Mouse (Mus musculus) adrenal gland (tissue): Measurements from ENCODE around the gene Ahdc1.

Experiments
- intact Hi-C: fragments of 180-260 bp; cut with DNase I; formaldehyde crosslinking; loops from one replicate; pipeline ENCODE4 v1.15.1; 2025
- long read RNA-seq, 2 experiments: library from polyadenylated mRNA; unstranded; transcript quantifications; one replicate each; pipeline ENCODE4 v2.0.0; 2020; ENCODE audit warnings: borderline replicate concordance in 1 of 2; ENCODE audit not compliant: insufficient replicate concordance in 1 of 2

The Ahdc1 gene
- long read RNA-seq, experiment 1, partial matches to known transcripts: 1 of 2 reads
- long read RNA-seq, experiment 1, other reads (novel, unspliced or antisense): 1 of 2 reads
- long read RNA-seq, experiment 2, partial matches to known transcripts: 1 of 5 reads
- long read RNA-seq, experiment 2, other reads (novel, unspliced or antisense): 4 of 5 reads

DNA sequence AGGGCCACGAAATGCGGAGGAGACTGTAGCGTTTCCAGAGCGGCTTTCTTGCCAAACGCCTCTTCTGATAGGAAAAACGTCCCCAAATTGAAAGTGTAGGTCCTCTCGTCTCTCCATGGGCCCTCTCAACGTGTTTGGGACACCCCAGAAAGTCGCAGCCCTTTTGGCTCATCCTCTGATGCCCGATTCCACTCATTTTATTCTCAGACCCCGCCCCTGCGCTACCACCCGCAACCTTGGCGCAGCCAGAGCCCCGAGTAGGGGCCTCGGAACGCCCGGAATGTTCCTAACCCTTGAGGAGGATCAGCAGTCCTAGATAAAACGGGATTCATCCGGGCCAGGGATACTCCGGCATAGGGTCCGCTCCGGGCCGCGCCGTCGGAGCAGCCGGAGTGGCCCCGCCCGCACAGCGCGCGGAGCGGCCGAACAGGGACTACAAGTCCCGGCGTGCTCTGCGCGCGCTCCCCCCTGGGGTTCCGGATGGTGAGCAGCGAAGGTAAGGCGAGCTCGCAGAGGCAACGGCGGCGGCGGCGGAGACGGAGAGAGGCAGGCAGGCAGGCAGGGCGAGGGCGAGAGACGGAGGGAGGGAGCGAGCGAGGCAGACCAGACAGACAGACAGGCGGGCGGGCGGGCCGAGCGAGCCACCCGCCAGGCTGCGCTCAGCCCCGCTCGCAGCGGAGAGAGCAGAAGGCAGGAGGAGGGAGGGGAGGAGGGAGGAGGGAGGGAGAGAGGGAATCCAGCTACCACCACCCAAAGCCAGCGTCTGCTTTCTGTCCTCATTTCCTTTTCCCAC is at the start of gene Ahdc1:
Gene Ahdc1 (plus strand): TSS at position 233 of the 793 bp plus-strand sequence.
- intact Hi-C loops: no loop called here

- intact Hi-C loops: no loop called here
These were observed 49.2 kb upstream of the Ahdc1 start for GRCm38 (mm10) chr4:132961866-132962265.

DNA sequence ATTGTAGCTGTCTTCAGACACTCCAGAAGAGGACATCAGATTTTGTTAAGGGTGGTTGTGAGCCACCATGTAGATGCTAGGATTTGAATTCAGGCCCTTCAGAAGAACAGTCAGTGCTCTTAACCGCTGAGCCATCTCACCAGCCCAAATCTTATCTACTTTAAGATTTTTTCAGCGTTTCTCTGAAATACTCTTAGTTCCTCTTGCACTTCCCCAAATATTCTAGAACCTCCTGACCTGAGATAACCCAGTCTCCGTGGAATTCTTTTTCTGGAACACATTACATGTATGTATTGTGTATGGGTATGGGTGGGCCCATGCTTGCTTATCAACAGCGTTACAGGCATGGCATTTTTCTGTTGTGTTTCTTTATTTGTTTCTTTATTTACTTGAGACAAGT is 48.4 kb upstream of the Ahdc1 start:
- intact Hi-C loops: no loop called here

DNA sequence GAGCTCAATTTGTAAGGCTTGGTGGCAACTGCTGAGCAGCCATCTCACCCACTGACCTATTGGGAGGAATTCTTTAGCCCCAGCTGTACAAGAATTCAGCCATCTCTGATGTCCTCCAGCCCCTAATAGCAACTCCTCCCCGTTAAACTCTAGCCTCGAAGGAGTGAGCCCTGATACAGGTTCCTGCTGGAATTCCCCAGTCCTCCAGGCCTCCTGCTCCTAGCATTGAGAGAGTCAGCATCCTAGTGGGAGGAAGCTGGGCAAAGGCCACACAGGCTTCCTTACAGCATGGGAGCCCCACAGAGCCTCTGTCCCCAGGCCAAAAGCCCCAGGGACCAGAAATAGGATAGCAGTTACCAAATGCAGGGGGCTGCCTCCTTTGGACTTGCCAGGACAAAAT is 47.6 kb upstream of the Ahdc1 start:
- intact Hi-C loops: no loop called here

DNA sequence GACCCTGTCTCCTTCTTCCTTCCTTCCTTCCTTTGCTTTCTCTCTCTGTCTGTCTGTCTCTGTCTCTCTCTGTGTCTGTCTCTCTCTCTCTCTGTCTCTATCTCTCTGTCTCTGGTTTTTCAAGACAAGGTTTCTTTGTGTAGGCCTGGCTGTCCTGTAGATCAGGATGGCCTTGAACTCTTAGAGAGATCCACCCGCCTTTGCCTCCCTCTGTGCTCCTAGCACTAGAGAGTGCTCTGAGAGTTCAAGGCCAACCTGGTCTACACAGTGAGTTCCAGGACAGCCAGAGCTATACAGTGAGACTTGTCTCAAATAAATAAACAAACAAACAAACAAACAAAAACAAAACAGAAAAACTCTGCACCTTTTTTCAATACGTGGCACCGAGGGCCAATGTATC is 47.0 kb upstream of the Ahdc1 start:
- intact Hi-C loops: no loop called here

DNA sequence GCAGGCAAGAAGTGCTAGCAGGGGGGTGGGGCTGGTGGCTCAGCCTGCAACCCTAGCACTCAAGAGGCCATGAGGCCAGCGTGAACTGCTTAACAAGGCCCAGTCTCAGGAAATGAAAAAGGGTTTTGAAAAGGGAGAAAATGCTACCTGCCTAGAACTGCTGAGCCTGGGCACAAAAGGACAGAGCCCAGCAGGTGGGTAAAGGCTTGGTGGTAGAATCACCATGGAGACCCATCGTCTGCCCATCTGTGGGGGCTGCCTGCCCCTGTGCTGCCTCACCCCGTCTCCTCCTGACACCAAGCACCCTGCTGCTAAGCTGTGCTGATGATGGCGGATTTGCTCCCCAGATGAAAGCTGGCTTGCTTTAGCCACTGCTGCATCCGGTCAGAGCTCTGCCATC is 46.6 kb upstream of the Ahdc1 start:
- intact Hi-C loops: no loop called here

- intact Hi-C loops: no loop called here
These were observed 42.7 kb upstream of the Ahdc1 start for GRCm38 (mm10) chr4:132968105-132968938.

DNA sequence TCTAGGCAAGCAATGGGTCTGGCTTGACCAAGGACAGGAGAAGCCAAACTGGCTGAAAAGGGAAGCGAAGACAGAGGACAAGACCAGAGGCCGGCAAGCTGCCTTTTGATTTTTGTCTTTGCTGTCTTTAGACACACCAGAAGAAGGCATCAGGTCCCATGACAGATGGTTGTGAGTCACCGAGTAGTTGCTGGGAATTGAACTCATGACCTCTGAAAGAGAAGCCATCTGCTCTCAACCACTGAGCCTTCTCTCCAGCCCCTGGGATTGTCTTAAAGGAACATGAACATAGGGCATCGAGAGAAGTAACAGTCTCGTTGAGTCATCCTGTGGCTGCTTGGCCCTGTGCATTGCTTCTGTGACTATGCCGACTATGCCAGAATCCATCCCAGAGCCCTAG is 39.5 kb upstream of the Ahdc1 start:
- intact Hi-C loops: no loop called here

- intact Hi-C loops: no loop called here
These were observed 39.0 kb upstream of the Ahdc1 start for GRCm38 (mm10) chr4:132972101-132972500.

DNA sequence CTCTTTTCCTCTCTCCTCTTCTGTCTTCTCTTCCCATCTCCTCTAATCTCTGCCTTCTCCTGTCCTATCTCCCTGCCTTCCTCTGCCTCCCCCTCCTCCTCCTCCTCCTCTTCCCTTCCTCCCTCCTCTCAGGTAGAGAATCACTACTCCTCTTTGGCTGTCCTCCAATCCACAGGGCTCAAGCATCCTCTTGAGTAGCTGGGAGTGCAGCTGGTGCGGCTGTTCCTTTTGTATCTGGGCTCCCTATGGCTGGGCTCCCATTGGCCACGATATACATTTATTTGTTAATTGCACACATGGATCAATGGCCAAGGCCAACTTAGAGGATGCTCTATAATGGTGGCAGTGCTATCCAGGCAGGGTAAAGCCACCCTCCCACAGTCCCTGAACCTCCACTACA is 38.5 kb upstream of the Ahdc1 start:
- intact Hi-C loops: no loop called here

DNA sequence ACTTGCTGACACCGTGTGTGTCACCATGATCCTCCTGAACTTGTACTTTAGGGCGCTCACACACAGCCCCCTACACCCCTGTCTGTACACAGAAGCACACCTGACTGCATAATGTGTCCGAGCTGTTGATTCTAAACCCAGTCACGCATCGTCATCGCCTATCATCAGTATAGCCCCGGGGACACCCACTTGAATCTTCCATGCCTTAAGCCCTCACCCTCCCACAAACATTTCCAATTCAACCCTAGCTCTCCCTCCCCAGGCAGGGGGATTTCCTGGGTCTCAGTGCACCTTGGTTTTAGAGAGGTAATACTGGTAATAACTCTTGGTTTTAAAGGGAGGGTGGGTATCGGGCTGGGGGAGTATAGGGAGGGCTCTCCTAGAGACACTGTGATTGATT is 37.9 kb upstream of the Ahdc1 start:
- intact Hi-C loops: no loop called here

DNA sequence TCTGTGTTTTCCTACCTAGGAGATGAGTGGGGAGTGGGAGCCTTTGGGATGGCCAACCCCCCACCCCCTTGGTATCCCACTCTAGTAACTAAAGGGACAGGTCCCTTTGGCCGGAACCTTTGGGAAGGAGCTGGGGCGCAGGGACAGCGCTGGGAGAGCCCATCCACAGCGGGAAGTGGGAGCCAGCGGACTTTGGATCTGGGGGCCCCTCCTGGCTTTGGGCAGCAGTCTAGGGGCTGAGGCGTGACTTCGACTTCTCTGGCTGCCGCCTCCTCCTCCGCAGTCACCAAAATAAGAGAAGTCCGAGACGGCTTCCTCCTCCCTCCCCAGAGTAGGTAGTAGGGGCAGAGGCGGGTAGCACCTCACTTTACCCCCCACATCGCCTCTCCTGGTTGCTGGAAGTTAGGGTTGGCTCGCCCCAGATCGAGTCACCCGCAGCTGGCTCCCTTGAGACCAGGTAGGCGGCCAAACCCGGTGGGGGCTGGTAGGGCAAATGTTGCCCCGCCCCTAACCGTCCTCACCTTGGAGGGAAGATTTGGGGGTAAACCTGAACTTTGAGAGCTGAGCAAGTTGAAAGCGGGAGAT is 37.2 kb upstream of the Ahdc1 start, which contains the start of gene Fgr:
Gene Fgr (plus strand): TSS at position 282 of the 585 bp plus-strand sequence.
- intact Hi-C loops: no loop called here

DNA sequence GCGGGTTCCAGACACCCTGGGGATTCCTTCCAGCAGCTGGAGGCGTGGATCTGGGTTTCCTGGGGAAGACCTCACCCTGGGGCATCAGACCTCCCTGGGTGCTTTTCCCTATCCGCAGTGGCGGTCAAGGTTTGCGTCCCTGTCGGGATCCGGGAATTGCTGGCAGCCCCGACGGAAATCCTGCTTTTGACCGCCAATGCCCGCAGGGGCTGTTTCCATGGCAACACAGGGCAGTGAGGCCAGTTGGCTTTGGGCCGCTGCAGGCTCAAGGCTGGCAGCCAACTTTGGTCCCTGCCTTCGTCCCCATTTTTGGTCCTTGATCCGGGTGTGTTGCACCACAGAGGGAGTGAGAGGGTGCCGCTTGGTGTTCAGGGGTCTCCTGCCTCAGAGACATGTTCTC is 36.2 kb upstream of the Ahdc1 start:
- intact Hi-C loops: no loop called here

DNA sequence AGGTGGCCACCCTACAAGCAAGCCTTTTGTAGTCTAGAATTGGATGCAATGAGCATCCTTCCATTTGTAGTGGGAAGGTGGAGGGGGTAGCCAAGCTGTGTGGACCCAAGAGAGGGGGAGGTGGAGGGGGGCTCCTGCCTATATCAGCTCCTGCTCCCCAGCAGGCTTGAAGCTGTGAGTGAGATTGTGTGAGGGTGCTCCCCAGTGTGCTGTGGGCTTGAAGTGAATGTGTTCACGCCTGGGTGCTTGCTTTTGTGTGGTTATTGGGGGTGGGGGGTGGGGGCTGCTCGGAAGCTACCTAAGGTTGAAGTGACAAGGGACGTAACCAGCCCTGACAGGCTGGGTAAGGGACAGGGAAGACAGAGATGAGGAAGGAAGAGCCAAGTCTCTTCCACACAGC is 35.3 kb upstream of the Ahdc1 start:
- intact Hi-C loops: no loop called here

DNA sequence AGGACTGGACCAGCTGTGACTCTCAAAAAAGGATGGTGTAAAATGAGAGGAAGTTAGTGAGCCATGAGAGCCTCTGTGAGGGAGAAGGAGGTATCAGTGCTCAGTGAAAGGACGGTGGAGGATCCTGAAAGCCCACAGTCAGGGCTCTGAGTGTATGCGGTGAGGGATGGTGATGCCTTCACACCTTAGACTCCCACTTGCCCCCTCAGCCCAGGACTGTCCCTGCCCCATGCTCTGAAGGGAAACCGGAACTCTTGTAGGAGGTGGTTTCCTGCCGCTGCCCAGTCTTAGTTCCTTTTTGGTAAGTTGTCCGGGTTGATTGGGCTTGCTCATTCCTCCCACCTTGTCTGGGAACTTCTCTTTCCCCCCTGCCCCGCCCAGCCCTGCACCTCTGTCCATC is 34.3 kb upstream of the Ahdc1 start:
- intact Hi-C loops: no loop called here

GRCm38 (mm10) chr4:132977597-132977996 is 33.5 kb upstream of the Ahdc1 start:
- intact Hi-C loops: no loop called here

- intact Hi-C loops: no loop called here
These were observed 31.9 kb upstream of the Ahdc1 start for GRCm38 (mm10) chr4:132979186-132979585.

DNA sequence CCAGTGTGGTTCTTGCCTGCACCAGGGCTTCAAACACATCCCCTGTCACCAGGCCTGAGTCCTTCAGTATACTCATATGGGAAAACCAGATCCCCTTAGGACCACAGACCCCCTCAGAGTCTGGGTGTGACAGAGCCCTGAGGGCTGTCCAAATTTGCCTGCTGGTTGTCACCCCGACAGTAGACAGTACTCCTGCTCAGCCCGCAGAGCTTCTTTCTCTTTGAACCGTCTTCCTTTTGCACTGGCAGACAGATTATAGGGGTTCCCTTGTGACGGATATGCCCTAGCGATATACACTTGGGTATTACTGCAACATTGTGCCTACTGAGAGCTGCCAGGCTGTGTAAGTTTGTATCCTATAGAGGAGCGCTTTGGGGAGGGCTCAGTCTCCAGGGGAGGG is 29.4 kb upstream of the Ahdc1 start:
- intact Hi-C loops: no loop called here

GRCm38 (mm10) chr4:132982999-132983398 is 28.1 kb upstream of the Ahdc1 start:
- intact Hi-C loops: no loop called here

GRCm38 (mm10) chr4:132983664-132984512 is 27.2 kb upstream of the Ahdc1 start:
- intact Hi-C loops: no loop called here
